Mouse (Mus musculus) stomach, postnatal 0 days (tissue): Measurements from ENCODE around the gene Macrod1. TPM values are rescaled to one million over a fixed set of nuclear protein-coding genes. Genes with fewer than 3 reads are reported as not detected.

Source experiments
- ATAC-seq: fragments of 200-750 bp; cut with Nextera tagmentation; 2 replicates; pipeline ENCODE4 v1.8.0; 2017; ENCODE audit not compliant: low FRiP score, low TSS enrichment
- DNase-seq: peaks from one replicate; pipeline ENCODE4 v3.0.0-alpha.2; 2016; ENCODE audit warnings: low spot score
- H3K27ac ChIP-seq: fragments of 300-500 bp; sonication (generic); replicated peaks from 2 replicates; pipeline ENCODE4 v1.5.1; 2014; ENCODE audit warnings: mild to moderate bottlenecking, control low read depth
- H3K27me3 ChIP-seq: fragments of 300-500 bp; sonication (generic); 2 replicates; pipeline ENCODE4 v1.6.1; 2014; ENCODE audit warnings: low read length; ENCODE audit not compliant: control insufficient read depth, insufficient read depth
- H3K36me3 ChIP-seq: fragments of 300-500 bp; sonication (generic); 2 replicates; pipeline ENCODE4 v1.6.1; 2014; ENCODE audit warnings: low read length, mixed read lengths; ENCODE audit not compliant: control insufficient read depth, insufficient read depth
- H3K4me1 ChIP-seq: fragments of 300-500 bp; sonication (generic); replicated peaks from 2 replicates; pipeline ENCODE4 v1.6.1; 2014; ENCODE audit warnings: antibody characterized with exemption; ENCODE audit not compliant: control insufficient read depth, insufficient read depth
- H3K4me2 ChIP-seq: fragments of 300-500 bp; sonication (generic); replicated peaks from 2 replicates; pipeline ENCODE4 v1.6.1; 2014; ENCODE audit warnings: low read depth, mild to moderate bottlenecking, control low read depth, moderate library complexity
- H3K4me3 ChIP-seq: fragments of 300-500 bp; sonication (generic); 2 replicates; pipeline ENCODE4 v1.5.1; 2014; ENCODE audit warnings: low read depth, low read length, control low read depth
- H3K9ac ChIP-seq: fragments of 300-500 bp; sonication (generic); 2 replicates; pipeline ENCODE4 v1.6.1; 2014; ENCODE audit warnings: mild to moderate bottlenecking, low read length, control low read depth, mixed read lengths
- H3K9me3 ChIP-seq: fragments of 300-500 bp; sonication (generic); 2 replicates; pipeline ENCODE4 v1.6.1; 2016; ENCODE audit warnings: low read length; ENCODE audit not compliant: control insufficient read depth
- CTCF ChIP-seq: IDR thresholded peaks from 2 replicates; pipeline ENCODE4 v1.5.1; 2016; ENCODE audit warnings: antibody characterized with exemption, low read depth, mild to moderate bottlenecking, moderate library complexity
- EP300 ChIP-seq: optimal IDR thresholded peaks from 2 replicates; pipeline ENCODE3; 2016; ENCODE audit warnings: antibody characterized with exemption
- WGBS: fragments of 180-500 bp; shearing (Covaris S2); extraction: QIAGEN DNeasy Blood & Tissue Kit; methylation state at CpG from one replicate; pipeline ENCODE4 v1.1.7; 2014; 5-methylcytosine and 5-hydroxymethylcytosine counted together
- polyA plus RNA-seq: library from polyadenylated mRNA; unstranded; fragments of >200 nt; fragmentation: Nextera tagmentation; extraction: Ambion mirVana; gene quantifications from 2 replicates; pipeline ENCODE4 v1.2.1, GENCODE M21; 2015

The Macrod1 gene
- polyA plus RNA-seq, 1 experiment from 2014 or later, result 16.8 TPM

DNA sequence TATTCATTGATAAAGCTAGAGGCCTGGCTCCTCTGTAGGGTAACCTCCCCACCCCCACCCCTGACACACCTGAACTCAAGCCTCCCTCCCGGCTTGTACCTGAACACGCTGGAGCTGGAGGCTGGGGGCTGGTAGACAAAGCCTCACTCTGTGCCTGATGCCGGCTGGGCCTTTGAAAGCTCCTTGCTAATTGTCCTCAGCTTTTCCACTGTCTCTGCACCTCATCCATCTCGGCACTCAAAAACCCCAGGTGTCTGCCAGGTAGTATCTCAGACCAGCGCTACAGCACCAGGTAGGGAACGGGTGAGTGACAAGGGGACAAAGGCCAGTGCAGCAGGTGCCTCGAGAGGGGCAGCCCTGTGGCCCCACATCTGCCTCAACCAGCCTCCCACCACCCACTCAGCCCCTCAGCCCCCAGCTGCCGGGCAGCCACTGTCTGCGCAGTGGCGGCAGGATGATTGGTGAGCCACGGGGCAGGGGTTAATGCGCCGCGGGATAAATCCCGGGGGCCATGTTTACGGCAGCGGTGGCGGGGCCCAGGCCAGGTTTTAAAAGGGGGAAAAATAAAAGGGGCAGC, 129.2 kb downstream of the Macrod1 start:
- Histone ChIP-seq H3K4me3 (no peak overlapping the region), H3K27ac (no peak overlapping the region), H3K4me2 (no peak overlapping the region), H3K9ac (no peak overlapping the region), H3K27me3 (no peaks in the 10 kb centered on the region), H3K4me1 (0 out of 2 replicates have a peak, but pooled peaks cover 3% of the 10 kb centered on the region), H3K9me3 (no peaks in the 10 kb centered on the region), H3K36me3 (no peaks in the 10 kb centered on the region)
- no peak for DNase-seq
- WGBS, result 24% methylated on average over 18 of the region's 18 CpGs
- no peak for TF ChIP-seq CTCF
- TF ChIP-seq EP300, result no peak
- no peak for ATAC-seq

DNA sequence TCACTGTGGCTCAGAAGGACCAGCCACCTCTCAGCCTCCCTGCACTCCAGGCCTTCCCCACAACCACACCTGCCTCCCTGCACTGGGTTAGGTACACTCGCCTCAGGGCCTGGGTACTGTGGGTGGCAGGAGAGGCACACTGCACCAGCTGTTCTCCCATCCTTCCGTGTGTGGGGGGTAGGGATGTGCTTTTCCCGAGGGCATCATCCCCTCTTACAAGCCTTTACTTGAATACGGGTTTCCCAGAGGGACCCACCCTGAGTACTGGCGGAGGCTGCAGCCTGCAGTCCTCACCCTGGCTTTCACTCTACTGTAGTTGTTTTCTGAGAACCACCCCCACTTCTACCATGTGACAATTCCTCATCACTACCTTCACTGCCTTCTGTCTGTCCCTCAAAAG, 130.5 kb downstream of the Macrod1 start:
- 58% methylated on average over 5 of the region's 5 CpGs for WGBS
- DNase-seq, result no peak
- ATAC-seq, result no peak
- 0 out of 2 replicates have a peak, but pooled peaks cover under 1% of the 10 kb centered on the region for H3K4me1 ChIP-seq
- H3K27me3 ChIP-seq, result no peaks in the 10 kb centered on the region
- TF ChIP-seq CTCF, result no peak
- no peak for TF ChIP-seq EP300
- H3K4me2 ChIP-seq, result no peak overlapping the region
- H3K4me3 ChIP-seq, result no peak overlapping the region
- H3K36me3 ChIP-seq, result no peaks in the 10 kb centered on the region
- H3K9ac ChIP-seq, result no peak overlapping the region
- no peak overlapping the region for H3K27ac ChIP-seq
- H3K9me3 ChIP-seq, result no peaks in the 10 kb centered on the region

DNA sequence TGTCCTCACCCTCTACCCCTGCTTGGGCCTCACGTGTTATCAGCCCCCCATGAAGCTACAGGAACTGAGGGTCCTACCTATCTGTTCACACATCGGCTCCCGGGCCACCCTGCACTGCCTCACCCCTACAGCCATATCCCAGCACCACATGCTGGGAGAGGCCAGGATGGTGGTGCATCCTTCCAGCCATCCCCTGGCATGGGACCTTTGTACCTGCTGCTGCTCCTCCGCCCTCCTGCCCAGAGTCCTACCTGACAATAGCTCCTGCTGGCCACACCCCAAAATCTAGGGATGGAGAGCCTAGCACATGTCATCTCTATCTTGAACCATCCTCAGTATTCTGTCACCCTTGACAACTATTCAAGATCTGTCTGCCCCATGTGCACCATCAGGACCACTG, 132.4 kb downstream of the Macrod1 start:
- Histone ChIP-seq H3K36me3 (no peaks in the 10 kb centered on the region), H3K9ac (no peak overlapping the region), H3K9me3 (no peaks in the 10 kb centered on the region), H3K27me3 (no peaks in the 10 kb centered on the region), H3K4me1 (no peaks in the 10 kb centered on the region), H3K27ac (no peak overlapping the region), H3K4me2 (no peak overlapping the region), H3K4me3 (no peak overlapping the region)
- TF ChIP-seq EP300 (no peak), CTCF (no peak)
- DNase-seq, result no peak
- WGBS, result 77% methylated on average over 4 of the region's 4 CpGs
- ATAC-seq, result no peak

DNA sequence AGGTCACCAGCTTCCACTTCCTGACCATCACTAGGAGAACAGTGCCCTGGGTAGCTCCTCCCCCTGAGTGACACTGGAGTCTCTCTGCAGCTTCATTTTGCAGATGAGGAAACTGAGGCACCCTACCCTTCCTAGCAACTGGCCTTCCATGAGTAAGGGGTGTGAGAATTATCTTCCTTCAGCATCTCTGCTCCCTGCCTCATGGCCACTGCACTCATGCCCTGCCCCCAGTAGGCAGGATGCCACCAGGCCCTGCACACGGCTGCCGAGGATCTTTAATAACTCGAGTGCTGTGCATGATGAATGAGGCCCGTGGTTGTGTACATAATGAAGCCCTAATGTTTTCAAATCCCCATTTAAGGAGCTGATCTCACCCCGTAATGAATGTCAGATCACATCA, 134.4 kb downstream of the Macrod1 start:
- ATAC-seq (no peak), DNase-seq (no peak)
- Histone ChIP-seq H3K4me2 (no peak overlapping the region), H3K9me3 (no peaks in the 10 kb centered on the region), H3K27ac (no peak overlapping the region), H3K9ac (no peak overlapping the region), H3K4me3 (no peak overlapping the region), H3K36me3 (no peaks in the 10 kb centered on the region), H3K27me3 (no peaks in the 10 kb centered on the region), H3K4me1 (no peaks in the 10 kb centered on the region)
- no peak for TF ChIP-seq CTCF
- TF ChIP-seq EP300, result no peak
- 44% methylated on average over 5 of the region's 5 CpGs for WGBS

DNA sequence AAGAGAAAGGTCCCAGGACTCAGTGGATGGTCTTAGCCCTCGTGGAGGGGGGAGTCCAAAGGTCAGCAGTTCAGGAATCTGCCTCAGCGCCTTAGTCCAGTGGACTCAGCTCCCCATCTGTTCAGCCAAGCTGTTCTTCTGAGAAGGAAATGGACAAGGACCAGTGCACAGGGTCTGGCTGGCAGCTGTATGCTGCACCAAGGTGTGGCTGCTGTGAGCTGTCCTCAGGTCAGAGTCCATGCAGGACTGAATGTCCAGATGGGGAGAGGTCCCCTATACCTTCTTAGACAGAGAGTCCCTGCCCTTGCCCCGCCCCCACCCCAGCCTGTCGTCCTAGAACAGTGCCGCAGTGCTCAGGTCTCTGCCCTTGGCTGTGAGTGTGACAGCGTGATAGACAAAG, 135.0 kb downstream of the Macrod1 start:
- no peaks in the 10 kb centered on the region for H3K27me3 ChIP-seq
- WGBS, result 45% methylated on average over 6 of the region's 6 CpGs
- DNase-seq (no peak), ATAC-seq (no peak)
- no peak overlapping the region for H3K4me3 ChIP-seq
- TF ChIP-seq EP300 (no peak), CTCF (no peak)
- H3K4me1 ChIP-seq, result no peaks in the 10 kb centered on the region
- no peaks in the 10 kb centered on the region for H3K36me3 ChIP-seq
- no peak overlapping the region for H3K27ac ChIP-seq
- no peaks in the 10 kb centered on the region for H3K9me3 ChIP-seq
- H3K4me2 ChIP-seq, result no peak overlapping the region
- H3K9ac ChIP-seq, result no peak overlapping the region

DNA sequence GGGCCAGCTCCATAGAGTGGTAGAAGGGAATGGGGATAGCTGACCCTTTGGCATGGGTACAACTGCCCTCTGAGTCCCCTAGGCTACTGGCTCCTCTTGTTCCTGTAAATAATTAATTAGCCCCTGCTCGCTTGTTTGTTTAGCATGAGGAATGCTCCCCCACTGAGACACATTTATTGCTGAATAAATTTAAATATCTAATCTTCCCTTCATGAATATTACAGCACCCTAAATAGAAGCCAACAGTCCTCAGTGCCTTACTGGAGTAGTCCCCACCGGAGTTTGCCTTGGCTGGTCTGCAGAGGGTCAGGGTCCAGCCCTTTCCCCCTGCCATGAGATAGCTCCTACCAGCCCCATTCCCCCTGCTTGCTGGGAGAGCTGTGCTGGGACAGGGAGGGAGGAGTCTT, 136.0 kb downstream of the Macrod1 start:
- H3K4me3 ChIP-seq, result no peak overlapping the region
- ATAC-seq, result no peak
- no peaks in the 10 kb centered on the region for H3K9me3 ChIP-seq
- H3K9ac ChIP-seq, result no peak overlapping the region
- no peak overlapping the region for H3K4me2 ChIP-seq
- no peaks in the 10 kb centered on the region for H3K27me3 ChIP-seq
- DNase-seq, result no peak
- H3K36me3 ChIP-seq, result peaks cover 4% of the 10 kb centered on the region; the same call in 1 of the 2 replicates
- H3K27ac ChIP-seq, result no peak overlapping the region
- no peaks in the 10 kb centered on the region for H3K4me1 ChIP-seq
- WGBS, result 86% methylated on average over 2 of the region's 2 CpGs
- TF ChIP-seq EP300, result no peak
- TF ChIP-seq CTCF, result no peak
